Mouse (Mus musculus) brain, embryonic 14.5 days (tissue): ENCODE results near the gene Tmem178.

Source experiments
- CTCF ChIP-seq: fragments of 200-500 bp; IDR thresholded peaks from 2 replicates; pipeline ENCODE4 v1.5.1; 2012; ENCODE audit warnings: inconsistent platforms, mild to moderate bottlenecking, moderate library complexity, borderline replicate concordance; ENCODE audit not compliant: insufficient read depth, insufficient read length; ENCODE audit errors: extremely low read depth
- POLR2A ChIP-seq: fragments of 200-500 bp; IDR thresholded peaks from 2 replicates; pipeline ENCODE4 v1.6.1; 2012; ENCODE audit warnings: mild to moderate bottlenecking, inconsistent platforms, borderline replicate concordance; ENCODE audit not compliant: poor library complexity, insufficient read depth, insufficient read length, severe bottlenecking; ENCODE audit errors: extremely low read depth

- TF ChIP-seq CTCF: no peak
- TF ChIP-seq POLR2A: no peak
These were observed 48.0 kb upstream of the Tmem178 start for GRCm38 (mm10) chr17:80896481-80896880.
